Mouse (Mus musculus) testis, postnatal 10 days (tissue): ENCODE measurements around the gene Sln.

ENCODE experiments used
- DNase-seq: peaks from one replicate; pipeline ENCODE4 v3.0.0; 2021; ENCODE audit warnings: low spot score

The Sln gene

DNA sequence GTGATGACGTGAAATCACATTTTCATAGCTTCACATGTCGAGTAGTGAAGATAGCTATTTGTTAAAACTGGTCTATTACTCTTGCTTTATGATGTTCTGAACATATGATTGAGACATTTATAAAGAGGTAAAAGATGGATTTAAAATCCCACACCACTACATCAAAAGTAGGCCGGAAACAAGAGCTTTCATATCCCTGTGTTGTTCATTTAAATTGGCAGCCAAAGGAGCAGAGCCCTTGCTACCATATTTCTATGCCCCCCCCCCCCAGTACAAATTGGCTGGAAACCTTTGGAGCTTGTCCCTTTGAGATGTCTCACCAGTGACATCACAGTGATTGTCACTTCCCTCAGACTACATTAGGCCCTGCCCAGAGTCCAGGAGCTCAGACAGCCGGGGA is at the start of gene Sln:
Sln (plus strand) TSS at position 301 of the 400 bp plus-strand sequence.
- no peak for DNase-seq

DNA sequence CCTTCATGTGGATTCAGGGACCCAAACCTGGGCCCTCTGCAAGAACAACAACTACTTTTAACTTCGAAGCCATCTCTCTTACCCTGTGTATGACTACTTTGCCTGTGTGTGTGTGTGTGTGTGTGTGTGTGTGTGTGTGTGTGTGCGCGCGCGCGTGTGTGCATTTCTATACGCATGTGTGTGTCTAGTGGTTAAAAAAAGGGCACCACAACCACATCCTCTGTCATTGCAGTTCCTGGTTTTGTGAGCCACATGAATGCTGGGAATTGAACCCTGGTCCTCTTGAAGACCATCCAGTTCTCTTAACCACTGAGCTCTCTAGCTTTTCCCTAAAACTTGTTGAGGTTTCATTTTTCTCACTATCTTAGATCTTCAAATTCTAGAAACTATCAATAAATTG is 47.0 kb upstream of the Sln start:
- no peak for DNase-seq

DNA sequence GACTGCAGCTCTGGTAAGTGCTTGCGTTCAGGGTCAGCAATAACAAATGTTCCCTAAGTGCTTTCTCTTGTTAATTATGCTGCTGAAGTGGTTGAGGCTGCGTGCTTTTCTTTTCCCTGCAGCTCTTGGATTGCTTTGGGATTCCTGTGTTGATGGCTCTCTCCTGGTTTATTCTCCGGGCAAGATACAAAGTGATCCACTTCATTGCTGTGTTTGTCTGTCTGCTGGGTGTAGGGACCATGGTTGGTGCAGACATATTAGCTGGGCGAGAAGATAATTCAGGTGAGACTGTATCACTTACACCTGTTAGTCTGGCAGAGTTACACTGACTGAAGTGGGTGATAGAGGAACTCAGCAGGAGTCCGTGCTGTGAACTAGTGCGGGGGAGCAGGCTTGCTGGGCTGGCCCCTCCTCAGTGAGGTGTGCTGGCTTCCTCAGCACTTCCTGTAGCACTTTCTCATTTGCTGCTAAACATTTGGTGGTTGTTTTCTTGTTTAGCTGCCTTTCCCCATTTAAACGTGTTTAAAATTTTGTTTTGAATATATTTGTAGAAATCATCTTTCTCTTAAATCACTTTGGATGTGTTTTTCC is 43.4 kb upstream of the Sln start:
- no peak for DNase-seq

DNA sequence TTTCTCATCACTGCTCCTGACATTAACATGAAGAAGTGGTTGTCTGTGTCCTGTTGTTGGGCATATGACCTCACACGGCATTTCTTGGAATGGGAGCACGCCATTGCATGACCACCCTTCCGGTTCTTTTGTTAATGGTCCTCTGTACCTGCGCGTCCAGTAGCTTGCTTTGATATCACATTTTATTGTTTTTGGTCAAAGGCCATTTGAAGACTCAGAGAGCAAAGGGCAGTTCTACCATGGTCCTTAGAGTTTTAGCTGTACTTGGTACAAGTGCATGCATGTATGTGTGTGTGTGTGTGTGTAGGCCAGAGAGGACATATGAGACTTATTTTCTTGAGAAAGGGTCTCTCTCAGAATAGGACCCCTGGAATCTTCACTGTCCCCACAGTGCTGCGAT is 36.5 kb upstream of the Sln start:
- no peak for DNase-seq

DNA sequence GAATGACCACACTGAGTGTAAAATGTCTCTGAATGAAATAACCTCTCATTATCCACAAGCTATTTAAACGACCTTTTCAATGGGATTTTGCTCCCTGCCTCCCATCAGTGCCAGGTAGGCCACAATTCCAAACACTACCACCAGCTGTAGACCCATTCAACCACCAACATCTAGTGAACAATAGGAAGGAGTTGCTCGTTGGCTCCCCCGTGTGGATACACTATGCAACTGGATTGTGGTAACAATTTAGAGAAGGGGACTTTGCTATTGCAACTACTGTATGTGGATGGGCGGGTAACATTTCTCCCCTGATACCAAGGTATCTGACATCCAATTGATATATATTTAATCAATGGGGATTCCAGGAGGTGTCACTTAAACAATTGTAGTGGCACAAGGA is 31.2 kb upstream of the Sln start:
- peak; percentile 80 for DNase-seq

DNA sequence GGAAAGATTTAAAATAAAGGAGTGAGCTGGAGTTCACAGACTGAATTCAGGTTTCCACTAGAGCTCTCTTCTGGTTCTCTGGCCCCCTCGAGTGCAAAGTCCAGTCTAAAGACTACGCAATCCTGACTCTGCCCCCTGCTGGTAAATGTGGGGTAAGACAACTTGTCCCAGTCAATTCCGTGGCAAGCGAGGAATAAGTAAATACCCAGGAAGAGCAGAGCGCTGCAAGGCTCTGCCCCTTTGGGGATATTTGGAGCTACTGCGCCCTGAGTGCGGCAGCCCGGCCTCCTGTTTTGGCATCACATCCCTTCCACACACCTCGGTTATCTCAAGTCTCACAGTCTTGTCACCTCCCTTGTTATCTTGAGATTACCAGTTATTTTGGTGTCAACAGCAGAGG is 24.6 kb upstream of the Sln start:
- DNase-seq, result no peak

DNA sequence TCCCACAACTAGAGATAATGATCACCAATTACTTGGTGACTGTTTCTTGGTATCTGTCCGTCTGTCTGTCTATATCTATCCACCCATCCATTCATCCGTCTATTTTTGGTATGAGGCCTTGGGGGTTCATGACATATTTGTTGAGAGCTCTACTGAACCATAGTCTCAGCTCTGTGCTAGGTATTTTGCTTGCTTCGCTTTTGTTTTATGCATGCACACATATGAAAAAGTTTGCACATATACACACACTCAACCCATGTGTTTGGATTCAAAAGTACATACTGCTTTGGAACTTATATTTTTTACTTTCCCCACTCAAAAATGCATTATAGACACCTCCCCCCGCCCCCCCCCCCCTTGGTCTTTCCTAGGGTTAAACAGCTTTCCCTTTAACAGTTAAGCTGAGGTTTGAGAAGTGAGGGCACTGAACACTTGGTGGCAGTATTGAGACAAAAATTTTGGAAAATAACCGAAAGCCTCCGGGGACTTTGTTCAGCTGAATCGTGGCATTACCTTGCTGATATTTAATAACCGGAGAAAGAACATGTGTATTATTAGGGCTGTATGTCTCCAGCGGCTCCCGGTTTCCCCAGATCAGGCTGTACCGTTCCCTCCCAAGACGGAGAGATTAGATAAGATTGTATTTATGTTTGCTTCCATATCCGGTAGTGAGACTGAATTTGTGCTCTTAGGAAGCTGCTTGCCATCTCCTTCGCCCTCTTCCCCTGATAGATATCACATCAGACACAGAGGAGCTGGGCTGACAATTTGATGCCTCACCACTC is 20.7 kb upstream of the Sln start:
- DNase-seq, result no peak

DNA sequence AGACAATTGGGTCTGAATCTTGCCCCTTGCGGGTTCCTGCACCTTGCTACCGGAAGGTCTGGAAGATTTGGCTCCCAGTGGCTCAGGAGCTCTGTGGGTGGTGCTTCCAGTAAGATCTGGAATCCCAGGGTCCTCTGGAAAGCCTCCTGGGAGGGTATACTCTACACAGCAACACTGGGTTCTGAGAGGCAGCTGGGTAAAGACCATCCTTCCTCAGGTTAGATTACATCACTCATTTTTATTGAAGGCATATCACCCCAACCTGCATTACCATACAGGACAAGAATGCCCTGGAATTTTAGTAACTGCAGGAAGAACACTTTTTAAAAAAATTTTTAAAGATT is 20.1 kb upstream of the Sln start:
- no peak for DNase-seq

DNA sequence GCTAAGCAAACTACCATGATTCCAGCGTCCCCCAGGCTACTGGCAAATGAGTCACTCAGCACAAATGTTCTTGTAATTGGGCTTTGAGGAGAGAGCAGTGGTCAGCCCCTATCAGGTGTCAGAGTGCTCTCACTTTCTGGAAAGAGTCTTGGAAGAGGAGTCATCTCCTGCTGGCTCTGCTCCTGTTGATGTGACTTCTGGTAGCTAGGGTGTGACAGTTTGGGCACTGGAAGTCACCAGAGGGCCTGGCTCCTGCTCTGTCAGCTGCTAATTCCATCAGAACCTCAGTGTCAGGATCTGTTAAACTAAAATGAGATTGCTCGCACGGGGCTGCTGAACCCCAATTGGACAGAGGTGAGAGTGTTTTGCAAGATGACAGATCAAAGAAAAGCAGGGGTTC is 14.9 kb upstream of the Sln start:
- no peak for DNase-seq

DNA sequence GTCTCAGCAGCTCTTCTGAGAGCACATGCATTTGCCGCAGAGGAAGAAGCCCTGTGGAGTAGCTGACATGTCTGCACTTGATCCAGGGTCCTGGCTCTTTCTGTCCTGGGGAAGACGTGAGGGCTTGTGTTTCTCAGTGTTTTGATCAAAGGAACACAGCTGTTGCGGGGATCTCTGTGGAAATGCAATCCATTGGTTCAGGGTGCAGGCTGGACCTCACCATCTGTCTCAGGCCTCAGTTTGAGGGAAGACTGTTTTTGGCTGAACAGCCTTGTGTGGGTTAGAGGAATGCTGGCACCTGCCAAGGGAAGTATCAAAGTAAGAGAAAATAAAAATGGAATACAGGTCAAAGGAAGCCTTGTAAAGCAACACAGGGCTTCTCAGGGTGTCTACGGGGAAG is 14.0 kb upstream of the Sln start:
- no peak for DNase-seq

DNA sequence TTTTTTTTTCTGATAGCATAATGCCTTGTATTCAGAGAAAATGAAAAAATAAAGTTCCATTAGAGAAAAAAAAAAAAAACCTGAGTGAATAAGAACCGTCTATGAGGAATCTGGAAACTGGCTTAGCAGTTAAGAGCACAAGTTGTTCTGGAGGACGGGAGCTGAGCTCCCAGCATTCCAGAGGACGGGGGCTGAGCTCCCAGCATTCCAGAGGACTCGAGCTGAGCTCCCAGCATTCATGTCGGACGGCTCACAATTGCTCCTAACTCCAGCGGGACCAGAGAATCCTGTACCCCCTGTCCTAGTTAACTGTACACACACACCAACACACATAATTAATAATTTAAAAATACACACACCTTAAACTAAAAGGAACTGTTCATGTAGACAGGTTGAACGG is 11.1 kb upstream of the Sln start:
- DNase-seq, result no peak

DNA sequence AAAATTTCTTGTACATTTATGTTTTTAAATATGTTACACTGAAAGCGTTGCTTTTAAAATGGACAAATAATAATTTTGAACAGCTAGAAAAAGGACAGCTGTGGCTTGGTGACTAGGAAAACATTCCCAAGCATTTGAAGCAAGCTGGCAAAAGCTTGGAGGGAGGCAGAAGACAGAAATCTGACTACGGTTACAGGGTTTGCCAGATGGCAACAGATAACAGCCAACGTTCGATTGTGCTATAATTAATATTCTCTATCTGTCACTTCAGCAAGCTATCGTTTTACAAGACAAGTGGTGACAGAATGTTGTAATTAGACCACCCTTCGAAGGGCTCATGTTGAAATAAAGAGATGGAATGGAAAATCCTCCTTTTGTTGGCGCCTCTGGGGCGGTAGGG is 1.4 kb upstream of the Sln start:
- no peak for DNase-seq

DNA sequence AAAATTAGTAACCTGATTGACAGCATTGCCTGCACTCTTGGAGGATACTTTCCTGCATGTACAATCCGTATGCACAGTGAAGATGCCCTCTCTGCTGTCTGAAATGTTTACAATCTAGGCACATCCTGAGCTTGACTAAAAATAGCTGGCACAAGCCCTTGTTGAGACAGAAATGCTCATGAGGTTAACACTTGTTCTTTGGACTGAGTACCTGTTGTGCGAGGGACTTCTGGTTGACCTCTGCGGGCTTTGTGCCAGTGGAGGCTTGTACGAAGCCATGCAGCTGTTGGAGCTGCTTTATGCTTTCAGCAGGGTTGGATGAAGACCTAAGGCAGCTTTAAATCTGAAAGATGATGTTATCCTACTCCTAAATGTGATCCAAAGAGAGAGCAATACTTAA is 2.2 kb downstream of the Sln start:
- DNase-seq, result no peak

DNA sequence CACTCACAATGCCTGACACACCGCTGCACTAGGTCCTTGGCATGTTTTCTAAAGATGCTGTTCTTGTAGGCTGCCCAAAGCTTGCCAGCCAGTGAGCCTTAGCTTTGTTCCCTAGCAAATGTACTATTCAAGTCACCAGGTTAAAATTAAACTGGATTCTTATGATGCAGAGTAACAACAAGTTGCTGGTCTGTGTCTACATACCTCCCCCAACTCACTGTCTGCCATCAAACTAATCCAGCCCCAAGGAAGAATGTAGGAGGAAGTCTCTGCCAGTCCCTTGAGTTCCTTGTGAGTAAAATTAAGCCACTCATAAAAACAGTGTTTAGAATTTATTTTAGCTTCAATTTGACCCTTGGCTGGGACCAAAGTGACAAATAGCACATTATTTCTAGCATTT is 3.7 kb downstream of the Sln start:
- DNase-seq, result no peak

DNA sequence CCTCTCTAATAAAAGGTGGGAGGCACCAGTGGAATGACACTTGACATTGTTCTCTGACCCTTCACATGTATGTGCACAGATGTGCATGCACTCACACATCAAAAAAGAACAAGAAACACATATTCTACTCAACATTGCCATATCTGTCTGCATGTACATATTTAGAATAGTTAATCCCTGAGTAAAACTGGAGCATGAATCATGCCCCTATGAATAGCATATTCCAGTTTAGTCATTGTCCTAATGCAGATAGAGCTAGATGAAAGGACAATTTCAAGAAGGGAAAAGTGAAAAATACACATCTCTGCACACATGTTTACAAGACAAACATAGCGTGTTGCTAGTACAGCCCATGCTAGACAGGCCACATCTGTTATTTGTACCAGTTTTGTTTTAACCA is 4.6 kb downstream of the Sln start:
- no peak for DNase-seq

DNA sequence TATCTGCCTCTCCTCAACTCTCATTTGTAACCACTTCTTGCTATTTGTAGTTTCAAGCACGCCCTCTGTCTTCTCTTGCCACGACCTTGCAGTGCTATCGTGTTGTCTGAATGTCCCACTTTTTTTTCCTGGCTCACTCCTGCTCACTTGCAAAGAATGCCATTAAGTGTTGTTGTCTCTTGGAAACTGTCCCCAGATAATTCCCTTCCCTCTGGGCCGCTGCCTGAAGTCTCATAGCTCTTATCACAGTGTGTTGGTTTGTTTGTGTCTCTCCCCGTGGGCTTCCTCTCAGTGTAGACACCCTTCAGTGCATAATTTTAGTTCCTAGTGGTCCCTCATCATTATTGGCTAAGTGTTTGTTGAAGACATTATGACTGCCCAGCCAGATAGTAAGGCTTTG is 7.9 kb downstream of the Sln start:
- DNase-seq, result no peak

DNA sequence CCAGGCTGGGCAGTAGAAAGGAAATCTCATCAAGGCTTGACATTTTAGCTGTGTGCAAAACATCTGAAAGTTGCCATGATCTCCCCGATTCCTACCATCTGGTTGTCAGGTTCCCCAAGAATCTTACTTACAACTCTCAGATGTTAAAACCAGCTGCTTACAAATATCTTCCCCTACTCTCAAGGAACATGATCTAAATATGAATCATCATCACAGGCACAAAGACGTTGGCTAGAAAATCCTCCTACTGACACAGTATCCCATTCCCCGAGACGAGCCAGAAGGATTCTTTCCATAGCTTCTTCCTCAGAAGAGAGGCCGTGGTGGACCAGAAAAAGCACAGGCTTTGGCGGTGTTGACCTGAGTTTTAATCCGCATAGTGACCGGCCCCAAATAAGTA is 23.3 kb downstream of the Sln start:
- DNase-seq, result no peak

DNA sequence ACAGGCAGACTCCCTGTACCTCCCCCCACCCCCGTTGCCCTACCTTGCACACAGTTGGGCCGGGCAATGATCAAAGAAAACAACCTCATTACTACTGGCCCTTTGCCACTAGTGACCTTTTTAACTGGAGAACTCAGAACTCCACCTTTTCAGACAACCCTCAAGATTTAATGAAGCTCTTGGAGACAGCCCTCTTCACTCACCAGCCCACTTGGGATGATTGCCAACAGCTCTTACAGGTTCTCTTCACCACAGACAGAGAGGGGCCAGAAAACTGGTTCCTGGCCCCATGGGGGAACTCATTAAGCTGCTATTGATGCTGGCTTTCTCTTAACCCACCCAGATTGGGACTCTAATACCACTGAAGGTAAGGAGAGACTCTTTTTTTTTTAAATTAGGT is 27.5 kb downstream of the Sln start:
- no peak for DNase-seq

DNA sequence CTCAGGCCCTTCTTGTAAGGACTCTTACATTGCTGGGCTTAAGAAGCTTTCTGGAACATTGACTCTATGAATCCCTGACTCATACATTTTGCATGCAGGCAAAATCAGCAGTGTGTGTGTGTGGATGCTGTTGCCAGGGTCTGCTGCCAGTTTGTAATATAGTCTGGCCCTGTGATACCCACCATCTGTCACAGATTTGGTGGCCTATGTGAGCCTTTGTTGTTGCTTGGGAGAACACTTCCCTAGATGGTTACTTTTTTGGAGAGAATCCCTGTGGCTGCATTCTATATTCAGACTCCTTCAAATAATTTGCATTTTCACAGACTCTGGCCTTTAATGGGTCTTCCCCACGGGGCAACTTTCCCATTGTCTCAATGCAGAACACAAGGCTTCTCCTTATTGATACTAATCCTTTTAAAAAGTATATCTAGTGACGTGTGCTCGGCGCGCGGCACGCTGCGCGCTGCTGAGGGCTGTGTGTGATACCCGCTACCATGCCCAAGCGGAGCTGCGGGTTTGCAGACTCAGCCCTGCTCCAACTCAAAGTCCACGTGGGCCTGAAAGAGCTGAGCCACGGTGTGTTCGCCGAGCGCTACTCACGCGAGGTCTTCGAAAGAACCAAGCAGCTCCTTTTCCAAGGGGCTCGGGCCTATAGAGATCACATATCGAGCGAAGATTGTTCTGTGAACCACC is 33.8 kb downstream of the Sln start:
- DNase-seq, result no peak

DNA sequence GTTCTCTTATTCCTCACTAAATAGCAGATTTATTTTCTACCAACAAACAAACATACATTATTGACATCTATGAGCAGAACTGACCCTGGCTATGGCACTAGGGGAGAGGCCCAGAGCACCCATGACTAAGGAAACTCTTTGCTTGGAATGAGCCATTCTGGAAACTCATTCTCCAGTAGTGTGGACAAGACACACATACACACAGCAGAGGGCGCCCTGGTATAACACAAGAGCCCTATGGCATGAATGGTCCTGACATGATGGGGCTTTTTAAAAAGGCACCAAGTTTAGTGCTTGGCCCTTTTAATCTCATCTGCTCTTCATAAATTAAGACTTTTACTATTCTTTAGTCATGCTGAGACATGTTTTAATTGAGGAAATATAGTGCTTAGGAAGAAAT is 40.1 kb downstream of the Sln start:
- peak; percentile 71 for DNase-seq

DNA sequence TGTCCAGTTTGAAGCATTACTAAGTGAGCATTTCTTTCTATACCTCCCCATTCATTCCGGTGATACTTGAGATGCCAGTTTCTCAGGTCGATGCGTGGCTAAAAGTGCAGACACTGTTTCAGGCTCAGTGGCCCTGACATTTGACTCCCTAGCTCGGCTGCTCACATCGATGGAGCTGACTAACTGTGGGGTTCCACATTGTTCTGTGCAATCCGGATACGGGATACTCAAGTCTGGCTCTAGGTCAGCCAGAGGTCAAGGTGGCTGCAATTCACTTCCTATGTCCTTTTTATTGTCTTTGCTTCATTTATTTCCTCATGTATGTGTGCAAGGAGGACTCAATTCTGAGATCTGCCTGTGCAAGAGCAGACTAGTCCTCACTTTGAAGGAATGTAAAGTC is 45.9 kb downstream of the Sln start:
- no peak for DNase-seq

DNA sequence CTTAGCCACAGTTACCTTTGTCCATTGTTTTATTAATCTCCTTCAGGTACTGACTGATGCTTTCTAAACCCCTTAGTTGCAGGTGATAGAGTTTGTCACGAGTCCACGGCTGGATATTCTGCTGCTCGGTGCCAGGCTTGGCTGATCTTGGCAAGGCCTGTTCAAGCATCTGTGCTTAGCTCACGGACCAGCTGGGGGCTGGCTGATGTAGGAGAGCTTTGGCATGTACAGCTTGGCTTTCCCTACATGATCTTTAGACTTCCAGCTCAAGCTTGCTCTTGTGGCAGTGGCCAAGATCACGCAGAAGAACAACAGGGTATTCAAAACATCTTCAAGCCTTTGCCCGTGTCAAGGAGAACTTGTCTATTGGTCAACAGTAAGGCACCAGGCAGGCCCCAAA is 49.9 kb downstream of the Sln start:
- DNase-seq, result no peak

DNA sequence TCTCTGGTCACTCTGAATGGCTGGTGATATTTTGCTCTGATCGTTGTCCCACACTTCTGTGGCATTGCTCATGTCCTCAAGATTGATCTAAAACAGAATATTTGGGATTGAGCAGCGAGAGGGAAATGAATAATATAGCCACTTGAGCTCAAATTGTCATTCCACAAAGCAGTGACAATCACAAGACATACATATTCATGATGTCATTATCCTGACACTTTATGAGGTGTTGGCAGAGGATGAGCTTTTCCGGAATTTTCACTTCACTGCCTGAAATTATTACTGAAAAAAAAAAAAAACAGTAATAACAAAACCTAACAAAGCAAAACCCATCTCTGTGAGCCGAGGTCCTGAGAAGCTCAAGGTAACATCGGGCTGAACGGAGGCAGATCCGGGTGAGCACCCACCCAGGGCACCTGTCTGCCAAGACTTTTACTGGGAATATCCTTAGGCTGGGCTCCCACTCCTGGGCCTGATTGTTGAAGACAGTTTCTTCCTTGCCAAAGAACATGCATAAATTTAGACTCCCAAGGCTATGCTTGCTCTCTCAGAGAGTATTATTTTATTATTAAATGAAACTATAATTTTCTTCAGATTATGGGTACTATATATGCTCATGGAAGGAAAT is 53.4 kb downstream of the Sln start:
- DNase-seq, result no peak
